Mouse (Mus musculus): ENCODE data around the gene Fgfbp3. TPM values are rescaled to one million over a fixed set of nuclear protein-coding genes. Genes with fewer than 3 reads are reported as not detected.
A peak's percentile ranks its signal among the peaks of the same experiment; 100 is the strongest.
"Not testable (repeated sequence)": the region's sequence is repeated elsewhere in the genome, so short reads cannot be mapped to it uniquely, and the experiment has no call there.

Gene Fgfbp3
- total RNA-seq, 2 experiments from 2014 or later: 1.1 to 3.5 TPM

GRCm38 (mm10) chr19:36913064-36913463, 6.4 kb downstream of the Fgfbp3 start:
- no peak for ATAC-seq (replicated peaks; ENCODE audit: low FRiP score, poor library complexity, severe bottlenecking)

- no peak for ATAC-seq (replicated peaks; ENCODE audit: low FRiP score, poor library complexity, severe bottlenecking)
Measured at GRCm38 (mm10) chr19:36910424-36911045, 8.9 kb downstream of the Fgfbp3 start.

GRCm38 (mm10) chr19:36909676-36910292, 9.6 kb downstream of the Fgfbp3 start:
- ATAC-seq (replicated peaks; ENCODE audit: low FRiP score, poor library complexity, severe bottlenecking): peak; percentile 92

GRCm38 (mm10) chr19:36909150-36909549, 10.3 kb downstream of the Fgfbp3 start:
- no peak for ATAC-seq (replicated peaks; ENCODE audit: low FRiP score, poor library complexity, severe bottlenecking)

GRCm38 (mm10) chr19:36904211-36905007, 15.0 kb downstream of the Fgfbp3 start:
- no peak for ATAC-seq (replicated peaks; ENCODE audit: low FRiP score, poor library complexity, severe bottlenecking)

- no peak for ATAC-seq (replicated peaks; ENCODE audit: low FRiP score, poor library complexity, severe bottlenecking)
Measured at GRCm38 (mm10) chr19:36903377-36903776, 16.0 kb downstream of the Fgfbp3 start.

GRCm38 (mm10) chr19:36897778-36898177, 21.6 kb downstream of the Fgfbp3 start:
- ATAC-seq (replicated peaks; ENCODE audit: low FRiP score, poor library complexity, severe bottlenecking): peak; percentile 72; the same call in 1 of the 2 replicates

GRCm38 (mm10) chr19:36896791-36897569, 22.4 kb downstream of the Fgfbp3 start:
- no peak for ATAC-seq (replicated peaks; ENCODE audit: low FRiP score, poor library complexity, severe bottlenecking)

- ATAC-seq (replicated peaks; ENCODE audit: low FRiP score, poor library complexity, severe bottlenecking): no peak
Measured at GRCm38 (mm10) chr19:36891746-36892145, 27.7 kb downstream of the Fgfbp3 start.

GRCm38 (mm10) chr19:36887706-36888105, 31.7 kb downstream of the Fgfbp3 start:
- no peak for ATAC-seq (replicated peaks; ENCODE audit: low FRiP score, poor library complexity, severe bottlenecking)

GRCm38 (mm10) chr19:36886316-36886715, 33.1 kb downstream of the Fgfbp3 start:
- ATAC-seq (replicated peaks; ENCODE audit: low FRiP score, poor library complexity, severe bottlenecking): no peak

GRCm38 (mm10) chr19:36883119-36883518, 36.3 kb downstream of the Fgfbp3 start:
- no peak for ATAC-seq (replicated peaks; ENCODE audit: low FRiP score, poor library complexity, severe bottlenecking)

- ATAC-seq (replicated peaks; ENCODE audit: low FRiP score, poor library complexity, severe bottlenecking): no peak
Measured at GRCm38 (mm10) chr19:36878743-36879495, 40.5 kb downstream of the Fgfbp3 start.

- ATAC-seq (replicated peaks; ENCODE audit: low FRiP score, poor library complexity, severe bottlenecking): no peak
Measured at GRCm38 (mm10) chr19:36877329-36877728, 42.1 kb downstream of the Fgfbp3 start.

- no peak for ATAC-seq (replicated peaks; ENCODE audit: low FRiP score, poor library complexity, severe bottlenecking)
Measured at GRCm38 (mm10) chr19:36874651-36875050, 44.8 kb downstream of the Fgfbp3 start.

- ATAC-seq (replicated peaks; ENCODE audit: low FRiP score, poor library complexity, severe bottlenecking): not testable (repeated sequence)
Measured at GRCm38 (mm10) chr19:36868675-36869074, 50.7 kb downstream of the Fgfbp3 start.
